Mouse (Mus musculus): Measurements from ENCODE around the gene H2-DMb1. TPM values are rescaled to one million over a fixed set of nuclear protein-coding genes. Genes with fewer than 3 reads are reported as not detected.
"Not testable (repeated sequence)": the region's sequence is repeated elsewhere in the genome, so short reads cannot be mapped to it uniquely, and the experiment has no call there.

Gene H2-DMb1
- total RNA-seq, 2 experiments from 2014 or later: 1.2 to 1.8 TPM

GRCm38 (mm10) chr17:34139416-34139815, 13.5 kb upstream of the H2-DMb1 start:
- intact Hi-C loops (cut with DNase I): no loop called here
- no peak for DNase-seq (ENCODE audit: extremely low spot score in 1 of 2, low spot score in 2 of 2)

DNA sequence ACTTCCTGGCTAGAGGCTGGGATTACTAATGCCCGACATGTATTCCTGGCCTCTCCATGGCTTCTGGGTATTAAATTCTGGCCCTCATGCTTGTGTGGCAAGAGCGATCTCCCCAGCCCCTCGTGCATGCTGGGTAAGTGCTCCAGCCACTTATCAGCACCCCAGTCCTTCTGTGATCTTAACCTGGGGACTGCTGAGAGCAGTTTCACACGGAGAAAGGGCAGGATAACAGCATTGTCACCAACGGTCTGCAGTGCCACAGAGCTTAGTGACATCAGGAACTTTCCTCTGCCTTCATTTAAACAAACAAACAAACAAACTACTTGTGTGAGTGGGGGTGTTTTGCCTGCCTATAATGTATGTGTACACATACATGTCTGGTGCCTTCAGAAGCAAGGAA, 12.6 kb upstream of the H2-DMb1 start:
- DNase-seq (ENCODE audit: extremely low spot score in 1 of 2, low spot score in 2 of 2): no peak
- intact Hi-C loops (cut with DNase I): no loop called here

DNA sequence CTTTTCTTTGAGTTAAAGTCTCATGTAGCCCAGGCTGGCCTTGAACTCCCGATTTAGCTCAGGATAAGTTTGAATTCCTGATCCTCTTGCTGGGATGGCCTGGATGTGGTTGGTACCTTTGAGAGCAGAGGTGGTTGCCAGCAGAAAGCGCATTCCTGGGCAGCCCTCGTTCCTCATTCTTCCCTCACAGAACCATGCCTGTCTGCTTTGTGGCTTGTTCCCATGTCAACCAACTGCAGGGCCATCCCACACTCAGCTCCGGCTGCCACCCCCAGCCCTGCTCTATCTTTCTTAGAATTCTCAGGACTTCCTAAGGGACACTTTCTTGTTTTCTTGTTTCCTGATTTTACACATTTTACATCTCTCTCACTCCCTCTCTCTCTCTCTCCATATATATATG, 11.4 kb upstream of the H2-DMb1 start:
- no peak for DNase-seq (ENCODE audit: extremely low spot score in 1 of 2, low spot score in 2 of 2)
- intact Hi-C loops (cut with DNase I): no loop called here

DNA sequence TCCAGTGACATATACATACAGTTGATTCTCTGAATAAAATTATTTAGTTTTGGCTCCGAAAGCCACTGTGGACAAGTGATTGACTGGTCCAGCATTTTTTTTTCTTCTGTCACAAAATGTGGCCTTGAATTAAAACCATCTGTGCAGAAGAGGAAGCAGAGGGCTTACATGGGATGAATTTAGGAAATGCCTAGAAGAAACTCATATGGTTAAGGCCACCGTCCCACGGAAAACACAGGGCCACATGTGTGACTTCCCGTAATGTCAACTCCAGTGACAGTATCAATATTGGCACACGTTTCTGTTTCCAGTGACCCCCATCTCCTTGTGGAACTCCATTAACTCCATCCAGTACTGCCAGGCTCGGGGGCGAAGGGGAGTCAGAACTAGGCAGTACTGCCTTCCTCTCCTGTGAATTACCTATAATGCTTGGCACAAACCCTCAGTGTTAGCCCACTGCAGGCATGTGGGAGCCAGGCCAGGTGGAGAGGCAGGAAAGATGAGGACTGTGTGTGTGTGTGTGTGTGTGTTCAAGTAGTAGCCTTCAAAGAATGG, 10.3 kb upstream of the H2-DMb1 start:
- DNase-seq (ENCODE audit: extremely low spot score in 1 of 2, low spot score in 2 of 2): no peak
- intact Hi-C loops (cut with DNase I): no loop called here

DNA sequence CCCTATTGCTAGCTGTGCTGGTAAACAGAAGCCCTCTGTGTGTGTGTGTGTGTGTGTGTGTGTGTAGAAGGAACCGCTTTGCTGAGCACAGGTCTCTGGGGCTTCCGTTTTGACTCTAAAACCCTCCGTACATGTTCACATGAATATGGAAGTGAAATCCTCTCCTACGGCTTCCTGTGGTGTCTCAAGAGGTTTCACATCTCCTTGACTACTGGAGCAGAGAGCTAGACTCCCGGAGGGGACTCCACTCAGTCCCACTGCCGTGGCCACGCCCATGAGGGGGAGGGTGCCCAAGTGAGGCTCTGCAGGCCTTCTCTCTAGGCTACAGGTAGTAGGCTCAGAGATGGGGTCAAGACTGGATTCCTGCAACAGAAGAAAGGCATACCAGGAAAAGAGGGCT, 9.8 kb upstream of the H2-DMb1 start, which contains the start of gene H2-DMb2:
Gene H2-DMb2 (plus strand): TSS at position 275 of the 400 bp plus-strand sequence.
- DNase-seq (ENCODE audit: extremely low spot score in 1 of 2, low spot score in 2 of 2): peak in 1 of 2 experiments; percentile 81
- intact Hi-C loops (cut with DNase I): no loop called here

GRCm38 (mm10) chr17:34143461-34143860, 9.4 kb upstream of the H2-DMb1 start:
- DNase-seq (ENCODE audit: extremely low spot score in 1 of 2, low spot score in 2 of 2): no peak

DNA sequence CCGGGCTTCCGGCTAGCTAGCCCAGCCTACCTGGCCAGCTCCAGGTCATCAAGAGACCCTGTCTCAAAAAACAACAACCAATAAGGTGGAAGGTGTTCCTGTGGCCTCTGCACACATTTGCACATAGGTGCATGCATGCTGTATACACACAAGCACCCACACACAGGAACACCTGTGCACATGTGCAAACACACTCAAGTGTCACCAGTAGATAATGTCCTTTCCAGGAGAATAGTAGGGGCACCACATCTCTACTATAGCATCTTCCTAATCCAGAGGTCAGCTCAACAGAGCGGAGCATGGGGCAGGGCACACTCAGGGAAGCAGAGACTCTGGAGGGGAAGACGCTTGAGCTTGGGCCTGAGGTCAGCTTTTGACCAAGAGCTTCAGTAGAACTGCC, 8.7 kb upstream of the H2-DMb1 start:
- intact Hi-C loops (cut with DNase I); DNase-seq (ENCODE audit: extremely low spot score in 1 of 2, low spot score in 2 of 2): not testable (repeated sequence)

More at GRCm38 (mm10) chr17:34143461-34143860, 9.4 kb upstream of the H2-DMb1 start:
- intact Hi-C loops (cut with DNase I): no loop called here

- intact Hi-C loops (cut with DNase I): no loop called here
- DNase-seq (ENCODE audit: extremely low spot score in 1 of 2, low spot score in 2 of 2): no peak
Measured at GRCm38 (mm10) chr17:34144960-34145371, 7.9 kb upstream of the H2-DMb1 start.

GRCm38 (mm10) chr17:34155534-34155933, 2.7 kb downstream of the H2-DMb1 start:
- DNase-seq (ENCODE audit: extremely low spot score in 1 of 2, low spot score in 2 of 2): no peak
- intact Hi-C loops (cut with DNase I): no loop called here

- intact Hi-C loops (cut with DNase I): loop anchor here (2.0 kb wide), 1 partner anchor 88 kb away; no protein-coding TSS in a partner anchor
Measured at GRCm38 (mm10) chr17:34164202-34164895, 11.5 kb downstream of the H2-DMb1 start.

GRCm38 (mm10) chr17:34165033-34165730, 12.3 kb downstream of the H2-DMb1 start:
- no peak for DNase-seq (ENCODE audit: extremely low spot score in 1 of 2, low spot score in 2 of 2)
- intact Hi-C loops (cut with DNase I): loop anchor here (2.0 to 5.0 kb wide), 2 partner anchors 63 to 88 kb away; no protein-coding TSS in a partner anchor

More at GRCm38 (mm10) chr17:34164202-34164895, 11.5 kb downstream of the H2-DMb1 start:
- DNase-seq (ENCODE audit: extremely low spot score in 1 of 2, low spot score in 2 of 2): peak in 1 of 2 experiments; percentile 41

- DNase-seq (ENCODE audit: extremely low spot score in 1 of 2, low spot score in 2 of 2): peak; percentile 38 to 52
Measured at GRCm38 (mm10) chr17:34169279-34169678, 16.4 kb downstream of the H2-DMb1 start.

GRCm38 (mm10) chr17:34170487-34170876, 17.6 kb downstream of the H2-DMb1 start:
- intact Hi-C loops (cut with DNase I): loop anchor here (5.0 kb wide), 1 partner anchor 67 kb away; the partner anchor contains the start of gene H2-Ob
- DNase-seq (ENCODE audit: extremely low spot score in 1 of 2, low spot score in 2 of 2): no peak

More at GRCm38 (mm10) chr17:34169279-34169678, 16.4 kb downstream of the H2-DMb1 start:
- intact Hi-C loops (cut with DNase I): loop anchor here (5.0 kb wide), 1 partner anchor 67 kb away; no protein-coding TSS in a partner anchor

- intact Hi-C loops (cut with DNase I): loop anchor here (5.0 kb wide), 1 partner anchor 66 kb away; the partner anchor contains the start of gene H2-Ob
- peak; percentile 68 to 71 for DNase-seq (ENCODE audit: extremely low spot score in 1 of 2, low spot score in 2 of 2)
Measured at GRCm38 (mm10) chr17:34170877-34171498, 18.1 kb downstream of the H2-DMb1 start.

DNA sequence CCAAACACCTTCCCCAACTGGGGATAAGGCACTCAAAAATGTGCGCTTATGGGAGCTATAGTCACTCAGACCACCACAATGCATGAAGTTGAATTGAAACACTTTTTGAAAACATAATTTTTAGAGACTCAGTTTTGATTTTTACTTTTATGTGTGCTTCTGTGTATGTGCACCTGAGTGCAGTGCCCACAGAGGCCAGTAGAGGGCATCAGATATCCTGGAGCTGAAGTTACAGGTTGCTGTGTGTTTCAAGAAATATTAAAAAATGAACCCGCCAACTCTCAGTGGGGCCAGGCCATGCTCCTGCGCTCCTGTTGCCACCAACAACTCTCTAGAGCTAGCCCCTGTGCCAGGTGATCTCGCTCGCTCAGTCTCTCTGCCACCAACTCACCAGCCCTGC, 19.7 kb downstream of the H2-DMb1 start:
- intact Hi-C loops (cut with DNase I): loop anchor here (5.0 kb wide), 1 partner anchor 65 kb away; the partner anchor contains the start of gene H2-Ob
- DNase-seq (ENCODE audit: extremely low spot score in 1 of 2, low spot score in 2 of 2): no peak

GRCm38 (mm10) chr17:34174075-34174474, 21.2 kb downstream of the H2-DMb1 start:
- no peak for DNase-seq (ENCODE audit: extremely low spot score in 1 of 2, low spot score in 2 of 2)
- intact Hi-C loops (cut with DNase I): loop anchor here (5.0 kb wide), 1 partner anchor 63 kb away; the partner anchor contains the start of gene H2-Ob

DNA sequence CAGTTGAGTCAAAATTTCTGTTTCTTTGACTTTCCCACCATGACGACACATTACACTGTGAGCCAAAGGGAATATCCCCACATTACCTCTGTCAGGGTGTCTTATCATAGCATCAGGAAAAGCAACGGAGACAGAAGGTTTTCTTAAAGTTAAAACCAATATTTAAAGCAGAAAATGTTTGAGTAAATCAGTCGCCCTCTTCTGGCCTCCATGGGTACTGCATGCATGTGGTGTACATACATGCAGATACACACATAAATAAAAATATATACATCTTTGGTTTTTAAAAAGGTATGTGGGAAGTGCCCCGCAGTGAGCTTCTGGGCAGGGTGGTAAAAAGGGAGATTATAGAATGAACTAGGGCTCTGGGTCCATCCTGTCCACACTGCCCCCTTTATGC, 24.3 kb downstream of the H2-DMb1 start:
- DNase-seq (ENCODE audit: extremely low spot score in 1 of 2, low spot score in 2 of 2): no peak
- intact Hi-C loops (cut with DNase I): loop anchor here (5.0 kb wide), 1 partner anchor 175 kb away; the partner anchor contains the start of gene Btnl2

GRCm38 (mm10) chr17:34179019-34179418, 26.1 kb downstream of the H2-DMb1 start:
- intact Hi-C loops (cut with DNase I): loop anchor here (5.0 kb wide), 1 partner anchor 173 kb away; the partner anchor contains the start of gene Btnl2

More at GRCm38 (mm10) chr17:34179019-34179418, 26.1 kb downstream of the H2-DMb1 start:
- no peak for DNase-seq (ENCODE audit: extremely low spot score in 1 of 2, low spot score in 2 of 2)
